Mouse (Mus musculus) liver, embryonic 11.5 days (tissue): ENCODE results near the gene Plin5. TPM values are rescaled to one million over a fixed set of nuclear protein-coding genes. Genes with fewer than 3 reads are reported as not detected.

Source experiments
- polyA plus RNA-seq: library from polyadenylated mRNA; unstranded; fragments of >200 nt; fragmentation: Nextera tagmentation; extraction: Ambion mirVana; gene quantifications from 2 replicates; pipeline ENCODE4 v1.2.1, GENCODE M21; 2014

The Plin5 gene
- polyA plus RNA-seq, 1 experiment from 2014 or later = 0.43 TPM

Other genes starting within 250 kb of the Plin5 start
- gene Zfp119a, start 238.7 kb downstream of the Plin5 start, polyA plus RNA-seq = 4.7 and 5.0 TPM in 2 replicates
- 12.6 and 13.2 TPM in 2 replicates for gene Zfp959, start 225.5 kb downstream of the Plin5 start, polyA plus RNA-seq
- gene Zfp119b, start 168.1 kb downstream of the Plin5 start, polyA plus RNA-seq = 3.8 and 4.4 TPM in 2 replicates
- 3.5 and 4.7 TPM in 2 replicates for gene Ebi3, start 165.0 kb downstream of the Plin5 start, polyA plus RNA-seq
- 20.9 and 23.4 TPM in 2 replicates for gene Yju2, start 158.5 kb downstream of the Plin5 start, polyA plus RNA-seq
- 2.4 and 2.5 TPM in 2 replicates for gene Shd, start 147.1 kb downstream of the Plin5 start, polyA plus RNA-seq
- 6.4 and 8.8 TPM in 2 replicates for gene Fsd1, start 131.1 kb downstream of the Plin5 start, polyA plus RNA-seq
- gene Stap2, start 112.0 kb downstream of the Plin5 start, polyA plus RNA-seq = 3.4 and 3.5 TPM in 2 replicates
- gene Mpnd, start 111.9 kb downstream of the Plin5 start, polyA plus RNA-seq = 42.5 and 47.9 TPM in 2 replicates
- 96.4 and 99.1 TPM in 2 replicates for gene Sh3gl1, start 81.0 kb downstream of the Plin5 start, polyA plus RNA-seq
- gene Chaf1a, start 77.2 kb downstream of the Plin5 start, polyA plus RNA-seq = 32.0 and 32.6 TPM in 2 replicates
- gene Ubxn6, start 42.6 kb downstream of the Plin5 start, polyA plus RNA-seq = 23.1 and 25.7 TPM in 2 replicates
- gene Hdgfl2, start 38.0 kb downstream of the Plin5 start, polyA plus RNA-seq = 111 and 119 TPM in 2 replicates
- 0.14 TPM in 1 of 2 replicates, not detected in the other for gene Plin4, start 7.8 kb downstream of the Plin5 start, polyA plus RNA-seq
- 0.23 and 0.34 TPM in 2 replicates for gene Lrg1, start 4.4 kb upstream of the Plin5 start, polyA plus RNA-seq
- 1.4 and 1.5 TPM in 2 replicates for gene Sema6b, start 22.7 kb upstream of the Plin5 start, polyA plus RNA-seq
- gene Tnfaip8l1, start 44.9 kb upstream of the Plin5 start, polyA plus RNA-seq = 6.8 and 7.5 TPM in 2 replicates
- gene Mydgf, start 66.3 kb upstream of the Plin5 start, polyA plus RNA-seq = 98.7 and 102 TPM in 2 replicates
- 38.8 and 39.6 TPM in 2 replicates for gene Dpp9, start 101.3 kb upstream of the Plin5 start, polyA plus RNA-seq
- 14.0 and 15.0 TPM in 2 replicates for gene Fem1a, start 139.2 kb upstream of the Plin5 start, polyA plus RNA-seq
- 5.8 and 6.2 TPM in 2 replicates for gene Ticam1, start 159.2 kb upstream of the Plin5 start, polyA plus RNA-seq
- 48.4 and 53.7 TPM in 2 replicates for gene Plin3, start 175.3 kb upstream of the Plin5 start, polyA plus RNA-seq
- gene Arrdc5, start 182.7 kb upstream of the Plin5 start, polyA plus RNA-seq = not detected in 2 replicates
- 172 and 182 TPM in 2 replicates for gene Uhrf1, start 185.7 kb upstream of the Plin5 start, polyA plus RNA-seq
- gene Kdm4b, start 208.5 kb upstream of the Plin5 start, polyA plus RNA-seq = 21.7 and 24.3 TPM in 2 replicates